Mouse (Mus musculus) ovary, postnatal 14 days (tissue): Measurements from ENCODE around the gene Sfxn3.

ENCODE experiments used
- DNase-seq: peaks from one replicate; pipeline ENCODE4 v3.0.0; 2022; ENCODE audit warnings: low spot score

The Sfxn3 gene

GRCm38 (mm10) chr19:45076586-45077510, 29.5 kb downstream of the Sfxn3 start:
- DNase-seq: no peak

DNA sequence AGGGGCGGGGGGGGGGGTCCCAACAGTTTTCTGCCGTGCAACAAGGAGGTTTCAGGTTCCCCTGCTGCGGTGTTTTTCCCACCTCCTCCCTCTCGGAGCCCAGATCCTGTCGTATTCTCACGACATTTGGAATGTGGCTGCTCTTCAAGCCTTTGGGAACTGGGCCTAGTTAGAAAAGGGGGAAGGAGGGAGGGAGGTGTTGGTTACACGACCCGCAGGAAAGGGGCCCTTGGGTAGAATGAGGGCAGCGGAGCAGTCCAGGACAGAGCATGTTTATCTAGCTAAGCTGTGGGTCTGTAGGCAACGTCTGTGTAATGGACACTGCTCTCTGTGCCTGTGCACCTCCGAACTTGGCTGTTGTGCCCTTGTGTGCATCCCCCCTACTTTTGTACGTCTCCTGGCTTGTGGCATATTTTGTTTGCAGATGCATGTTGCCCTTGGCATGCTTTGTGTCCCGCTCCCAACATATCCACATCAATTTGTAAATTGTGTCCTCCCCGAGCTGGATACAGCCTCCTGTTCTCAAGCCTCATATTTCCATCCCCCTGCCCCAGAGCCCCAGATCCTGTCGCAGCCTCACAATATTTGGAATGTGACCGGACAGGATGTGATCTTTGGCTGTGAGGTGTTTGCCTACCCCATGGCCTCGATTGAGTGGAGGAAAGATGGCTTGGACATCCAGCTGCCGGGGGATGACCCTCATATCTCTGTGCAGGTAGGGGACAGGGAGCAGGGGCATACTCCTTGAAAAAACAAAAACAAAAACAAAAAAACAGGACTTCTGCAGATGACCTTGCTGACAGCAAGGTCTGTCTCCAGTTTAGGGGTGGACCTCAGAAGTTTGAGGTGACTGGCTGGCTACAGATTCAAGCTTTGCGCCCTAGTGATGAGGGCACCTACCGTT, 30.7 kb downstream of the Sfxn3 start:
- no peak for DNase-seq

DNA sequence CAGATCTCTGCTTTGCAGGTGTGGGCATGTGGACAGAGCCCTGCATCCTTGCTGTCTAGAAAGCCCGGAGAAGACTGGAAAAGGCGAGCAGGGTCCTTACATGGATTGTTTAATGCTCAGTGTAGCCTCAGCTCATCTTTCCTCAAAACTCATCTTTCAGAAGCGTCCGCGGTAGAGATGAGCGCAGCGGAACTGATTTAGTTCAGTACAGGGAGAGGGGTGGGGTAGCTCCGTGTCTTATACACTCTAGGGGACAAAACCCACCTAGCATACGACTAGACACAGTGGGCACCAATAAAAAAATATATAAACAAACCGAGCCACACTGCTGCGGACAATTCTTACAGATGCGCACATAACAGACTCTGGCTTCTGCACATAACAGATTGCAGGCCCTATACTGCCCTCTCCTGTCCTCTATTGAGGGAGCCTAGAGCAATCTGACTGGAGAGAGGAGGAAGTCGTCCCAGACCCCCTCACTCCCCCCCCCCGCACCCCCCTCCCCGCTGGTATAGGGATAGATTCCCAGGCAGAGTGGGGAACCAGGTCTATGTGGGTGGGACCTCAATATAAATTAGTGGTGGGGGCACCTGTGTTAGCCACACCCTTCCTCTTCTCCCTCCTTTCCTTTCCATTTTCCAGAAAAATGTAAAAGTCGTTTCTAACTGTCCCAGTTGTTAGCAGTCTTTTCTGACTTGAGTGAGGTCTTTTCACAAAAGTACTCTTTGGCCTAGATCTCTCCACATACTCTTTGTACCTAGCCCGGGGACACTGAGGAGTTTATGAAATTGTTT, 31.9 kb downstream of the Sfxn3 start:
- DNase-seq: no peak

- DNase-seq: no peak
Measured at GRCm38 (mm10) chr19:45079769-45080515, 32.6 kb downstream of the Sfxn3 start.

GRCm38 (mm10) chr19:45080711-45081110, 33.4 kb downstream of the Sfxn3 start:
- no peak for DNase-seq

DNA sequence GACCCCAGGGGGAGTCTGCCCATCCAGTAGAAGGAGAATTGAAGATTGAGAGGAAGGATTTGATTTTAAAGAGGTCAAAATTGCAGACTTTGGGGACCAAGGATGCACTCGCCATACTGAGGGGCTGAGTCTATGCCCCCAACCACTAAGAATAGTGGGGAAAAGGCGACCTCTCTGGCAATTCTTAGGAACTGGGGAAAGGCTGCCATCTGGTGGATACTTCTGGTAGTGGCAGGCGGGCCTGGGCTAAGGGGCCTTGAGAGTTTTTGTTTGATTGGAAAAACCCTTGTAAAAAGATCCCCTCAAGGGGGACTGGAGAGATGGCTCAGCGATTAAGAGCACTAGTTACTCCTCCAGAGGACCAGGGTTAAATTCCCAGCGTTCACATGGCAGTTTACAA, 34.0 kb downstream of the Sfxn3 start:
- peak; percentile 85 for DNase-seq

DNA sequence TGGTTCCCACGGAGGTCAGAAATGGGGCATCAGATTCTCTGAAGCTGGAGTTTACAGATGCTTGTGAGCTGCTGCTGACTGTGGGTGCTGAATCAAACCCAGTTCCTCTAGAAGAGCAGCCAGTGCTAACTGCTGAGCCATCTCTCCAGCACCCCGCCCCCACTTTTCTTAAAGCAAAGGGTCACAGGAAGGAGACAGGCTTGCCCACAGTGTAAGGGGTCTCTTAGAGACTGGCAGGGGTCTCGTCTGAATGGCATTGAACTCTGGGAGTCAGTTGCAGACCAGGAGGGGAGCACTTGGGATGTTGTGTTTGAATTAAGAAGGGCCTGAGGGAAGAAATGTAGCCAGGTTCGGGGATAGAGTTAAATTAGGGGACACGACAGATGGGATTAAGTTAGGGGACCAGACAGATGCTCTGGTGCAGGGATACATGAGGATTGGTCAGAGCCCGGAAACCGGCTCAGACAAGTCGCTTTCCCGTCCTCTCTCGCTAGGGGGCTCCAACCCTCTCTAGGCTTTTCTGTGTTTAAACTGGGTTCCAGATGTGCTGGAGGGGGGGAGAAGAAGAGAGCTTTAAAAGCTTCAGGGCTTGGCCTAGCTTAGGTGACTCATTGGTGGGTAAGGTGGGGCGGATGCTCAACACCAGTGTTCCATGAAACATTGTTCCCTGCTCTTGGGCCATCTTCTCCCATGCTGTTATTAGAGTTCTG, 34.7 kb downstream of the Sfxn3 start:
- no peak for DNase-seq

- no peak for DNase-seq
Measured at GRCm38 (mm10) chr19:45097868-45098267, 50.6 kb downstream of the Sfxn3 start.

DNA sequence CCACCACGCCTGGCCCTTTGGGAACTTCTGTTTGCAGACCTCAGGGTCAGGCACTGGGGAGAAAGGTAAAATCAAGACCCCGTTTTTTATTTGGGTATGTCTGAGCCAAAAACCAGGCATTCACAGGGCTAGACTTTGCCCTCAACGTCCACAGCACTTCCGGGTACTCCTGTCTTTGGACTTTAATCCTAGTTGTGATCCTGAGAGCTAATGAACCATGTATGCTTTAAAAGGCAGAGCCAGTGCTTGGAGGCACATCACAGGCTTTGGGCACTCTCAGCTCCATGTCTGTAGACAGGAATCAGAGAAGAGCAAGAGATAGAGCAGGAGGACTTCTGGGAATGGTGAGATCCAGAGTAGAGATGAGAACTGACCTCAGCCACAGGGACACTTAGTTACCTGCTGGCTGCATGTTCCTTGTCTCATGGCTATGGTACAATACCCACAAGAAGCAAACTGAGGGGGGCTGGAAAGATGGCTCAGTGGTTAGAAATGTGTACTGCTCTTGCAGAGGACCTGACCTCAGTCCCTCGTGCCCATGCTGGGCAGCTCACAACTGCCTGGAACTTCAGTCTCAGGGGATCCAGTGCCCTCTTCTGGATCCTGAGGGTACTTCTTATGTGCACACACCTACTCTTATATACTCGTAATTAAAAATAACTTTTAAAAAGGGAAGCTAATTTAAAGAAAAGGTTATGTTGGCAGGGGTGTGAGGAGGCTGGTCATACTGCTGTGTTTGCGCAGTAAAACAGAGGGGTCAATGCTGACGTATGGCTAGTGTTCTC, 53.4 kb downstream of the Sfxn3 start:
- no peak for DNase-seq

DNA sequence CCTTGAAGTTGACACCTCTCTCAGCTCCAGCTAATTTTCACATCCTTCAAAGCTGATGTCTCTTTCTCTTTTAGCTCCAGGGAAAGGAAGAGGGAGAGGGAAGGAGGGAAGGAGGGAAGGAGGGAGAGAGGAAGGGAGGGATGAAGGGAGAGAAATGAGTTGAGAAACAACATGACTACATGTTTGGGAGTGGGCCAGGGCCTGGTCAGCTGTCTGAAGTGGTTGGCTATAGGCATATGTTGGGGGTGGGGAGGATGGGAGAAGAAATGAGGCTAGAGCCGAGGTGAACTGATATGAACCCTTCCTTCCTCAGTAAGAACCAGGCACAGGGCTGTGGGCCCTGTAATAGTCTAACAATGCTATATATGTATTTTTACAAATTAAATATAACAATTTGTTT, 58.3 kb downstream of the Sfxn3 start:
- no peak for DNase-seq
